Mouse (Mus musculus): ENCODE measurements around the gene Scpep1. TPM values are rescaled to one million over a fixed set of nuclear protein-coding genes. Genes with fewer than 3 reads are reported as not detected.
"Not testable (repeated sequence)": the region's sequence is repeated elsewhere in the genome, so short reads cannot be mapped to it uniquely, and the experiment has no call there.

Scpep1 gene
- total RNA-seq, 1 experiment from 2014 or later, result 48.1 TPM

DNA sequence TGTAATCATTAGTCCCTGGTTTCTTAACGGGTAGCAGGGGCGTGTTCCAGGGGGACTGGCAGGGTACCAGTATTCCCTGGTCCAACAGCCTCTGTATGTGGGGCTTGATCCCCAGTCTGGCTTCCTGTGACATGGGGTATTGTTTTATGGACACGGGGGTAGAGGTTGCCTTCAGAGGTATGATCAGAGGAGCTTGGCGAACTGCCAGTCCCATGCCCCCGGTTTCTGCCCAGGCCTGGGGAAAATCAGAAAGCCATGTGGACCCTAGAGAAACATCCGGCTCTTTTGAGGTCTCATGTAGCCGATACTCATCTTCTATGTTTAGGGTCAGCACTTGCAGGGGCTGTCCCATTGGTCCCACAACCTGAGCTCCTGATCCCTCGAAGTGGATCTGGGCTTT, 61.8 kb downstream of the Scpep1 start:
- ATAC-seq (replicated peaks; ENCODE audit: insufficient number of reproducible peaks, low FRiP score, low TSS enrichment, poor library complexity, severe bottlenecking), result not testable (repeated sequence)

DNA sequence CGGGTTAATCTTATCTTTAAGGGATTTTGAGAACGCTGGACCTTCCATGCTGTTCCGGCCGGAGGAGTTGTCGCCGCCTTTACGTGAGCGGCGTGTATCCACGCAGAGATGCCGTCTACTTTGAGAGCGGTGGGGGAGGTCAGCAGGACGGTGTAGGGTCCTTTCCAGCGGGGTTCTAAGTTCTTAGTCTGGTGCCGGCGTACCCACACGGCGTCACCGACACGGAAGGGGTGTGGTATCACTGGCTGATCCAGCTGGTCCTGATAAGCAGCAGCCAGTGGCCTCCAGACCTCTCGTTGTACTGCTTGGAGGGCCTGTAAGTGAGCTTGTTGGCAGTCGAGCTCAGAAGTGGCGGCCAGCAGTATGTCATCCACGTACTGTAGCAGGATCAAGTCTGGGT, 62.5 kb downstream of the Scpep1 start:
- not testable (repeated sequence) for ATAC-seq (replicated peaks; ENCODE audit: insufficient number of reproducible peaks, low FRiP score, low TSS enrichment, poor library complexity, severe bottlenecking)

DNA sequence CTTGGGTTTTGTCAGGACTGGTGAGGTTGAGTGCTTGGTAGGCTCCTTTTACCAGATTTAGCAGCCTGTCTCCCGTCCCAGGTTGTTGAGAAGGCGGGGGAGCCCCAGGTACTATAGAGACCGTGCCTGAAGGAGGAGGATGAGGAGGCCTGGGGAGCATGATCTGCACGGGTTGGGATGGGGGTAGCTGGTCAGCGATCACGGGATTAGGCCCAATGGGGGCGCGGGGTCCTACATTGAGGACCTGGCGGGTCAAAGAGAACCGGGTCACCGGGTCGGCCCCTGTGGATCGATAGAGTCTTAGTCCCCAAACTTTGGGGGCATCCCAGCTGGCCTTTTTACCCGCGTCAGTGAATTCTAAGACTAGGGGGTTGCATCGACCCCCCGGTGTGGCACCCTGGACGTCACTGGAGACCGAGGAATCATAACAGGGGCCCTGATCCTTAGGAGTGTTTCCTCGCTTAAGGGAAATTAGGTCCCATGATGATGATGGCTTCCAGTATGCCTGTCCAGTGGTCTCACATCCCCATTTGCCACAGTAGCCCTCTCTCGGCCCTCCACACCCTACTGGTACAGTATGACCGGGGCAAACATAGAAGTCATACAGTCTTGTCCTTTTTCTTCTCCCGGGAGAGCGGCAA, 63.2 kb downstream of the Scpep1 start:
- ATAC-seq (replicated peaks; ENCODE audit: insufficient number of reproducible peaks, low FRiP score, low TSS enrichment, poor library complexity, severe bottlenecking), result not testable (repeated sequence)

DNA sequence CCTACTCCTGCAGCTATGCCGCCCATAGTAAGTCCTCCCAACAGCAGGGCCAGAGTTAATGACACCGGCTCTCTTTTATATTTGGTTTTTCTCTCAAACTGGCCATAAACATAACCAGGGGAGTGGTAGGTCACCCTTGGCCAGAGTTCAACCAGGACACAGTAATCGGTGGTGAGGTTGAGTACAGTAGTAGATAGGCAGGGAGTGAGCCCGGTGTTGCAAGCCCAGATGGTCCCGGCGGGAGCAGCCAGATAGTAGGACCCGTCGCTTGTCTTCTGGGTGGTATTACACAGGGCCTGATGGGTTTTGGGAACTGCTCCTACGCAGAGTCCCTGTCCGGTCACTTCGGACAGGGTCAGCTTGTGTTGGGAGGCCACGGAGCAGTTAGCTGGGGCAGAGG, 63.8 kb downstream of the Scpep1 start:
- not testable (repeated sequence) for ATAC-seq (replicated peaks; ENCODE audit: insufficient number of reproducible peaks, low FRiP score, low TSS enrichment, poor library complexity, severe bottlenecking)

GRCm38 (mm10) chr11:88890904-88891303, 64.4 kb downstream of the Scpep1 start:
- not testable (repeated sequence) for ATAC-seq (replicated peaks; ENCODE audit: insufficient number of reproducible peaks, low FRiP score, low TSS enrichment, poor library complexity, severe bottlenecking)

GRCm38 (mm10) chr11:88888996-88889395, 66.3 kb downstream of the Scpep1 start:
- ATAC-seq (replicated peaks; ENCODE audit: insufficient number of reproducible peaks, low FRiP score, low TSS enrichment, poor library complexity, severe bottlenecking), result no peak

- ATAC-seq (replicated peaks; ENCODE audit: insufficient number of reproducible peaks, low FRiP score, low TSS enrichment, poor library complexity, severe bottlenecking), result no peak
Observed at GRCm38 (mm10) chr11:88884376-88885065, 70.7 kb downstream of the Scpep1 start.

DNA sequence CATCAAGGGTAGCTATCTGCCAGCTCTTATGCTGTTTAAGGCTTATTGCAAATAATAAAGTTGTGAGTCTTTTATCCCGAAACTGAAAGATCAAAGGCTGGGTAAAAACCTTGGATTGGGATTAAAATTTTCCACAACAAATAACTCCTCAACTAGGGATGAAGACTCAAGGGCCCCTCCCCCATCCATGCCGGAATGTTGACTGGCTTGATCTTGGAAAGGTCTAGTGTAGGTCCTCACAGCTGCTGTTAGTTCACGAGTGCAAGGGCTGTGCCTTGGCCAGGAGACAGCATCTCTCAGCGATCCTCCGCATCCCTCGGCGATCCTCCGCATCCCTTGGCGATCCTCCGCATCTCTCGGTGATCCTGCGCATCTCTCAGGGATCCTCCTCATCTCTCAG, 77.3 kb downstream of the Scpep1 start:
- no peak for ATAC-seq (replicated peaks; ENCODE audit: insufficient number of reproducible peaks, low FRiP score, low TSS enrichment, poor library complexity, severe bottlenecking)

Other genes with a start within 250 kb of the Scpep1 start
- 19.4 to 72.0 TPM (median 35.2 TPM) in 3 replicates for gene Msi2, start 237.0 kb downstream of the Scpep1 start, total RNA-seq (2017)
- 0.38 to 2.7 TPM (median 1.2 TPM) in 3 replicates for gene Akap1, start 90.9 kb downstream of the Scpep1 start, total RNA-seq (2017)
- gene Elobl, start 11.5 kb upstream of the Scpep1 start, total RNA-seq (2017), result not detected in 3 replicates
- gene Coil, start 14.8 kb upstream of the Scpep1 start, total RNA-seq (2017), result 3.2 to 10.6 TPM (median 7.6 TPM) in 3 replicates
- 49.5 to 82.1 TPM (median 73.1 TPM) in 3 replicates for gene Trim25, start 43.9 kb upstream of the Scpep1 start, total RNA-seq (2017)
- 4.6 to 8.2 TPM (median 8.2 TPM) in 3 replicates for gene Dgke, start 111.4 kb upstream of the Scpep1 start, total RNA-seq (2017)
- not detected in 3 replicates for gene Gm525, start 118.4 kb upstream of the Scpep1 start, total RNA-seq (2017)